22 mouse cellular contexts compared by ENCODE assay signal in genomic region chr5:101986694-101987093, GRCm38 (mm10).
"Had no signal": no experiment of that assay in that cellular context is flagged by ENCODE, and none has a peak within 500 bp of the region (broad histone marks: within the 10 kb centered on the region; RNA-seq: fewer than 3 reads in every experiment).

No protein-coding gene starts in this region.

- H3K27ac ChIP-seq: left cerebral cortex, adult 2 months; limb, embryonic 10.5 days; limb, embryonic 12.5 days; limb, embryonic 13.5 days; limb, embryonic 15.5 days; liver, embryonic 12.5 days; liver, embryonic 13.5 days; liver, embryonic 14.5 days; liver, embryonic 15.5 days; lung, embryonic 15.5 days; macrophage; midbrain, embryonic 10.5 days; midbrain, embryonic 12.5 days; midbrain, embryonic 15.5 days; neural tube, embryonic 12.5 days had no signal

- H3K36me3 ChIP-seq: limb, embryonic 13.5 days; limb, embryonic 15.5 days; liver, embryonic 13.5 days; liver, embryonic 15.5 days; midbrain, embryonic 12.5 days; midbrain, embryonic 15.5 days had no signal

- H3K4me2 ChIP-seq: limb, embryonic 12.5 days; limb, embryonic 13.5 days; limb, embryonic 15.5 days; liver, embryonic 11.5 days; liver, embryonic 12.5 days; liver, embryonic 13.5 days; liver, embryonic 15.5 days; lung, embryonic 14.5 days; lung, embryonic 15.5 days; midbrain, embryonic 11.5 days; midbrain, embryonic 12.5 days; midbrain, embryonic 15.5 days; neural tube, embryonic 12.5 days had no signal

- H3K9ac ChIP-seq: limb, embryonic 12.5 days; limb, embryonic 13.5 days; limb, embryonic 15.5 days; liver, embryonic 12.5 days; liver, embryonic 13.5 days; liver, embryonic 14.5 days; liver, embryonic 15.5 days; liver, postnatal 0 days; lung, embryonic 14.5 days; lung, embryonic 15.5 days; midbrain, embryonic 12.5 days; midbrain, embryonic 15.5 days; neural tube, embryonic 12.5 days had no signal

- H3K9me3 ChIP-seq: limb, embryonic 10.5 days; limb, embryonic 12.5 days; limb, embryonic 13.5 days; limb, embryonic 15.5 days; liver, embryonic 12.5 days; liver, embryonic 13.5 days; liver, embryonic 15.5 days; lung, embryonic 15.5 days; megakaryocyte, embryonic 14.5 days; midbrain, embryonic 10.5 days; midbrain, embryonic 12.5 days; midbrain, embryonic 15.5 days; neural tube, embryonic 12.5 days had no signal

- H3K4me3 ChIP-seq: left cerebral cortex, adult 2 months; limb, embryonic 10.5 days; limb, embryonic 12.5 days; limb, embryonic 13.5 days; limb, embryonic 15.5 days; liver, embryonic 12.5 days; liver, embryonic 13.5 days; liver, embryonic 15.5 days; lung, embryonic 15.5 days; megakaryocyte, embryonic 14.5 days; midbrain, embryonic 10.5 days; midbrain, embryonic 12.5 days; midbrain, embryonic 15.5 days; neural tube, embryonic 12.5 days had no signal

- H3K27me3 ChIP-seq: limb, embryonic 12.5 days; limb, embryonic 13.5 days; limb, embryonic 15.5 days; liver, embryonic 12.5 days; liver, embryonic 13.5 days; liver, embryonic 15.5 days; lung, embryonic 15.5 days; megakaryocyte, embryonic 14.5 days; midbrain, embryonic 12.5 days; midbrain, embryonic 15.5 days; neural tube, embryonic 12.5 days had no signal

- ATAC-seq: liver, embryonic 12.5 days; liver, postnatal 0 days; lung, postnatal 0 days; midbrain, embryonic 15.5 days; midbrain, embryonic 16.5 days had no signal
